18 mouse cellular contexts compared by ENCODE assay signal in the genomic region with DNA sequence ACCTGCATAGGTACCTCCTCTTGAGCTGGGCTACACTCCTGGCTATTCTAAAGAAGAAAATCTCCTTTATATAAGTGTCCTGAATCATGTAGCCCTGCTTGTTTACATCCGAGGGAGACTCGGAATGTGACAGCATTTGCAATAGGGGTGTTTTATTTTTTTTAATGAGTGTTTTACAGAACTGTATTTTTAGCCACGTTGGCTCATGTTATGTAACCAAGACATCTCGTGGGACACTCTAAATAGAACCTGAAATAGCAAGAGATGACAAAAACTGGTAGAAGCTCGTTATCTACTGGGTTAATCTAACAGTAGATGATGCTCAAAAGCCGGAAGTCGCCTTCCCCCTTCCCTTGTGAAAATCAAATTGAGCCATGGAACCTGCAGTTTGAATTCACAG.
DNase-seq lines count a peak whose midpoint lies in the region; ATAC-seq and TF ChIP-seq lines count a peak whose summit lies in the region.
"Had no signal": no experiment of that assay in that cellular context is flagged by ENCODE, and none has a peak within 500 bp of the region (broad histone marks: within the 10 kb centered on the region; RNA-seq: fewer than 3 reads in every experiment).

No protein-coding gene starts in this region.

- peak; percentile 15; the same call in 1 of the 2 replicates for ATAC-seq in megakaryocyte progenitor cell, adult 5-6 weeks (replicated peaks; ENCODE audit: poor library complexity)
- no peak for ATAC-seq in lung, postnatal 0 days
- ATAC-seq: forebrain, embryonic 15.5 days; intestine, embryonic 16.5 days had no signal

- no peaks in the 10 kb centered on the region for H3K27me3 ChIP-seq in lung, postnatal 0 days (replicated peaks; ENCODE audit: insufficient read depth, low read length)
- H3K27me3 ChIP-seq: forebrain, embryonic 15.5 days; heart, embryonic 13.5 days; liver, embryonic 13.5 days had no signal

- H3K9ac ChIP-seq in lung, postnatal 0 days (replicated peaks; ENCODE audit: low read depth), result no peak overlapping the region
- H3K9ac ChIP-seq: forebrain, embryonic 15.5 days; heart, embryonic 13.5 days; liver, embryonic 13.5 days had no signal

- no peak for TF ChIP-seq POLR2A in bone marrow, adult 2 months (IDR thresholded peaks at IDR 0.05; ENCODE audit: borderline replicate concordance, control insufficient read depth, low read depth, low read length)

- intact Hi-C loops in left cerebral cortex, postnatal 10 days (cut with DNase I), result no loop called here

- TF ChIP-seq EP300 in lung, postnatal 0 days (IDR thresholded peaks at IDR 0.05), result no peak

- peaks cover 4% of the 10 kb centered on the region for H3K4me1 ChIP-seq in bone marrow, adult 2 months (ENCODE audit: control insufficient read depth, insufficient read depth, low read length)
- H3K4me1 ChIP-seq in lung, postnatal 0 days (ENCODE audit: insufficient read depth, low read depth, low read length), result peaks cover 6% of the 10 kb centered on the region; the same call in 1 of the 2 replicates
- H3K4me1 ChIP-seq: forebrain, embryonic 15.5 days; midbrain, embryonic 10.5 days had no signal

- peak; percentile 58 for DNase-seq in left cerebral cortex, adult 11 months (ENCODE audit: low spot score)
- DNase-seq in left cerebral cortex, postnatal 10 days (ENCODE audit: extremely low spot score in 1 of 2, low spot score in 2 of 2), result no peak
- peak; percentile 63 for DNase-seq in CD4-positive helper T cell, adult 2 months (ENCODE audit: low read depth, low spot score)
- no peak for DNase-seq in lung, postnatal 0 days (ENCODE audit: low spot score)
- no peak for DNase-seq in kidney, postnatal 36 days
- DNase-seq: adrenal gland, postnatal 14 days; cerebellum, postnatal 10 days; gastrocnemius, postnatal 14 days; kidney, postnatal 10 days; liver, embryonic 13.5 days; lung, postnatal 10 days; thymus, adult 18-20 months had no signal

- no peaks in the 10 kb centered on the region for H3K9me3 ChIP-seq in lung, postnatal 0 days (ENCODE audit: low read length)
- H3K9me3 ChIP-seq: forebrain, embryonic 15.5 days; heart, embryonic 13.5 days; liver, embryonic 13.5 days; midbrain, embryonic 10.5 days had no signal

- H3K4me2 ChIP-seq in lung, postnatal 0 days (replicated peaks; ENCODE audit: low read depth, low read length), result no peak overlapping the region
- H3K4me2 ChIP-seq: forebrain, embryonic 15.5 days; heart, embryonic 13.5 days; liver, embryonic 13.5 days had no signal

- TF ChIP-seq CTCF in bone marrow, adult 2 months (IDR thresholded peaks at IDR 0.05; ENCODE audit: control insufficient read depth, insufficient read depth, low read length), result no peak
- TF ChIP-seq CTCF in lung, postnatal 0 days (IDR thresholded peaks at IDR 0.05), result no peak

- no peaks in the 10 kb centered on the region; the same call in 1 of the 2 replicates for H3K36me3 ChIP-seq in lung, postnatal 0 days (ENCODE audit: insufficient read depth, low read length)
- H3K36me3 ChIP-seq: liver, embryonic 13.5 days; midbrain, embryonic 10.5 days had no signal

- peak overlapping the region; percentile 69; the same call in 1 of the 2 replicates for H3K27ac ChIP-seq in bone marrow, adult 2 months (ENCODE audit: control insufficient read depth, insufficient read depth, low read depth, low read length, poor library complexity)
- no peak overlapping the region for H3K27ac ChIP-seq in lung, postnatal 0 days (ENCODE audit: low read length)
- H3K27ac ChIP-seq: forebrain, embryonic 15.5 days; heart, embryonic 13.5 days; liver, embryonic 13.5 days; midbrain, embryonic 10.5 days had no signal

- 32% methylated on average over 7 of the region's 7 CpGs for WGBS in bone marrow, adult 2 months
- 62% methylated on average over 7 of the region's 7 CpGs for WGBS in lung, postnatal 0 days

- H3K4me3 ChIP-seq in bone marrow, adult 2 months (replicated peaks; ENCODE audit: control insufficient read depth, low read depth, low read length), result no peak overlapping the region
- no peak overlapping the region for H3K4me3 ChIP-seq in lung, postnatal 0 days (ENCODE audit: low read depth, low read length)
- H3K4me3 ChIP-seq: forebrain, embryonic 15.5 days; heart, embryonic 13.5 days; liver, embryonic 13.5 days; midbrain, embryonic 10.5 days had no signal

Comparison
In these comparisons a context has a peak if more than half of its experiments do, and no peak if none do; other contexts are left out.
1. DNase-seq: peak in left cerebral cortex, adult 11 months (single experiment) and CD4-positive helper T cell, adult 2 months (single experiment); none in left cerebral cortex, postnatal 10 days (0 of 2), lung, postnatal 0 days (single experiment) and kidney, postnatal 36 days (0 of 2).